Mouse (Mus musculus) testis, adult 2 months (tissue): ENCODE data around the gene Zbtb42. TPM values are rescaled to one million over a fixed set of nuclear protein-coding genes. Genes with fewer than 3 reads are reported as not detected.
A peak's percentile ranks its signal among the peaks of the same experiment; 100 is the strongest.

Experiments used
- H3K27ac ChIP-seq: fragments of 200-500 bp; 2 replicates; pipeline ENCODE4 v1.5.1; 2012; ENCODE audit warnings: low read depth, low read length; ENCODE audit not compliant: control insufficient read depth, insufficient read depth
- H3K27me3 ChIP-seq: fragments of 200-500 bp; 2 replicates; pipeline ENCODE4 v1.6.1; 2012; ENCODE audit warnings: mild to moderate bottlenecking, low read length, moderate library complexity; ENCODE audit not compliant: control insufficient read depth, insufficient read depth
- H3K36me3 ChIP-seq: fragments of 200-500 bp; 2 replicates; pipeline ENCODE4 v1.6.1; 2012; ENCODE audit warnings: mild to moderate bottlenecking, low read length; ENCODE audit not compliant: control insufficient read depth, insufficient read depth
- H3K4me1 ChIP-seq: fragments of 200-500 bp; 2 replicates; pipeline ENCODE4 v1.6.1; 2012; ENCODE audit warnings: low read length; ENCODE audit not compliant: control insufficient read depth, insufficient read depth
- H3K4me3 ChIP-seq: fragments of 200-500 bp; 2 replicates; pipeline ENCODE4 v1.5.1; 2012; ENCODE audit warnings: low read depth, mild to moderate bottlenecking, low read length, moderate library complexity, mixed read lengths; ENCODE audit not compliant: control insufficient read depth
- CTCF ChIP-seq: fragments of 200-500 bp; IDR thresholded peaks from 2 replicates; pipeline ENCODE4 v1.5.1; 2012; ENCODE audit warnings: low read depth, mild to moderate bottlenecking, inconsistent platforms, low read length, moderate library complexity; ENCODE audit not compliant: control insufficient read depth, insufficient read depth, insufficient replicate concordance
- POLR2A ChIP-seq: fragments of 200-500 bp; IDR thresholded peaks from 2 replicates; pipeline ENCODE4 v1.6.1; 2012; ENCODE audit warnings: low read depth, mild to moderate bottlenecking, inconsistent platforms, low read length, moderate library complexity; ENCODE audit not compliant: control insufficient read depth
- polyA plus RNA-seq: library from polyadenylated mRNA; depleted of rRNA; stranded (reverse); fragments of >200 nt; gene quantifications from 2 replicates; pipeline ENCODE4 v1.2.3, GENCODE M21; 2012

Zbtb42 gene
- polyA plus RNA-seq, 1 experiment, result 49.9 TPM

DNA sequence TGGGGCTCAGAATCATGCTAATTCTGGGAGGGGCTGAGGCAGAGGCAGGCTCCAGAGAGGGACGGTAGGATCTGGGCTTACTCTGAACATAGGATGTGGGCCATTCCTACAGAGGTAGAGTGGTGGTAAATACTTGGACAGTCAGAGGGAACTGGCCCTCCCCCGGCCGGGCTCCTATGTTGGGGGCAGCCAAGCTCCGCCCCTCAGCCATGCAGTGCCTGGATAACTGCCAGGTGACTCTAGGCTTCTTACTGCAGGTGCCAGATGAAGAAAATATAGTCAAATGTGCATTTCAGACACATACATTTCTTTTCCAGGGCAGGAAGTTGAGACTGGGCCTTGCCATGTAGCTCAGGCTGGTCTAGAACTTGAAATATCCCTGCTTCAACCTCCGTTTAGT, 1.6 kb upstream of the Zbtb42 start:
- Histone ChIP-seq H3K36me3 (no peaks in the 10 kb centered on the region), H3K27me3 (no peaks in the 10 kb centered on the region), H3K4me1 (peaks cover 44% of the 10 kb centered on the region), H3K4me3 (no peak overlapping the region), H3K27ac (no peak overlapping the region)
- no peak for TF ChIP-seq POLR2A
- TF ChIP-seq CTCF, result no peak

DNA sequence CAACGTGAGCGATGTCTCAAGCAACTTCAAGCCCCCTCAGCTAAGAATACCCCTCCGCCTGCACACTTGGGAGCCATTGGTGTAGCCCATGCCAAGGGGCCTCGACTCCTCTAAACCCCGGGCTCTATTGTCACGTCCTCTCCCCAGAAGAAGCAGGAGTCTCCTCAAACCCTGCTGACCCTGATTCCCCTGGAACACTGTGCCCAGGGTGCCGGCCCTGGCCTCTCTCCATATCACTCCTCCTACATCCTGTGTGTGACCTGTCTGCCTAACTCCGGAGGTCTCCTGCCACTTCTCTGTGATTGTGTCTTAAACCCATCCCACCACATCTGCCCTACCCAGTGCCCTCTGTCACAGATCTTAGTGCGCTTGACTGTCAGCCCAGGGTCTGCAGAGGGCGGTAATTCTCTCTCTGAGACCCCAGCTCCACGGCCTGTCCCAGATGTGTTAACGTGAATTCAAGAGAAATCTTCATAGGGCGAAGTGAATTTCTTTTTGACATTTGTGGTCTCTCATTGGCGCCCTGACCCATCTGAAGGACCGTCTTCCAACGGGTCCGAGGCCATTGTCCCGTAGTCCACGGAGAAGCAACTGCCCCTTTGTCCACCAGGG, 579 bp upstream of the Zbtb42 start:
- TF ChIP-seq CTCF (no peak), POLR2A (no peak)
- no peak overlapping the region for H3K27ac ChIP-seq
- H3K4me3 ChIP-seq, result peak overlapping the region; percentile 77
- H3K4me1 ChIP-seq, result peaks cover 40% of the 10 kb centered on the region
- H3K27me3 ChIP-seq, result no peaks in the 10 kb centered on the region
- no peaks in the 10 kb centered on the region for H3K36me3 ChIP-seq

DNA sequence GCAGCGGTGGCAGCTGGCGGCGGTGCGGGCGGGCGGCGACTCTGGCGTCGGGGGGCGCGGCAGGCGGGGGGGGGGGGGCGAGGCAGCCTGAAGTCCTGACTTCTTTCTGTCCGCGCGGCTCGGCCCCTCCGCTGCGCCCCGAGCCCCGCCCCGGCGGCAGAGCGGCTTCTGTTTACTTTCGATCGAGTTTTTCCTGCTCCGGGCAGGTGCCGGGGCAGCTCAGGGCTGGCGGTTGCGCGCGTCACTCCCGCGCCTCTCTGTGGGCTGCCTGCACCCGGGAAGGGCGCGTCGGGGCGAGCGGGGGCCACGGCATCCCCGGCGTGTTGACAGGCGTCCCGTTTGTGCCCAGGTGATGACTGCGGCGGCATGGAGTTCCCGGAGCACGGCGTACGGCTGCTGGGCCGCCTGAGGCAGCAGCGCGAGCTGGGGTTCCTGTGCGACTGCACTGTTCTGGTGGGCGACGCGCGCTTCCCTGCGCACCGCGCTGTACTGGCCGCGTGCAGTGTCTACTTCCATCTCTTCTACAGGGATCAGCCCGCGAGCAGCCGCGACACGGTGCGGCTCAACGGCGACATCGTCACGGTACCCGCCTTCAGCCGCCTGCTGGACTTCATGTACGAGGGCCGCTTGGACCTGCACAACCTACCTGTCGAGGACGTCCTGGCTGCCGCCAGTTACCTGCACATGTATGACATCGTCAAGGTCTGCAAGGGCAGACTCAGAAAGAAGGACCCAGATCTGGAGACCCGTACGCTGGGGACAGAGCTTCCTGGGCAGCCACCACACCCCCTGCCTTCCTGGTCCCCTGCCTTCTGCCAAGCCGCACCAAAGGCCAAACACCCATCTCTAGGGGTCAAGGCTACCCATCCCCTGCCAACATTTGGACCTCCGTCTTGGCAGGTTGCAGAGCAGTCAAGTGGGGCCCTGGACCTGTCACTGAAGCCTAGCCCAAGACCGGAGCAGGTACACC, 684 bp downstream of the Zbtb42 start:
- H3K27ac ChIP-seq, result no peak overlapping the region

DNA sequence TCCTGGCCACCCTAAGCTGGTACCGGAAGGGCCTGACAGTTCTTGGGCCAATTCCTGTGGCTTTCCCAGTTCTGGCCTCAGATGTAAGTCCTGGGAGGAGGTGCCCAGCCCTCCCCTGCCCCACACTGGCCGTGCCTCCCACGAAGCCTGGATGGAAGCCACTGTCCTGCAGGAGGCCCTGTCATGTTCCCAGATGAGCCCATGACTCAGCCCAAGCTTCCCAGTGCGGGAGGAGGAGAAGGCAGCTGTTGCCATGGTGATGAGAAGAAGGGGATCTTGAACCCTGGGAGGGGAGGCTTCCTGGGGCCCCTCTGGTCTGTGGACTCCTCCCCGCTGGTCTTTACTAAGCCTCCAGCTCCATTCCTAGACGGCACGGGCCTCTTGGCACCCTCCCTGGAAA, 4.7 kb downstream of the Zbtb42 start:
- H3K27me3 ChIP-seq, result no peaks in the 10 kb centered on the region

More for the DNA sequence above, 684 bp downstream of the Zbtb42 start:
- no peak for TF ChIP-seq CTCF
- TF ChIP-seq POLR2A, result no peak; the same call in 1 of the 2 replicates
- Histone ChIP-seq H3K4me1 (peaks cover 35% of the 10 kb centered on the region), H3K36me3 (no peaks in the 10 kb centered on the region), H3K4me3 (peak overlapping the region; percentile 77), H3K27me3 (no peaks in the 10 kb centered on the region)

DNA sequence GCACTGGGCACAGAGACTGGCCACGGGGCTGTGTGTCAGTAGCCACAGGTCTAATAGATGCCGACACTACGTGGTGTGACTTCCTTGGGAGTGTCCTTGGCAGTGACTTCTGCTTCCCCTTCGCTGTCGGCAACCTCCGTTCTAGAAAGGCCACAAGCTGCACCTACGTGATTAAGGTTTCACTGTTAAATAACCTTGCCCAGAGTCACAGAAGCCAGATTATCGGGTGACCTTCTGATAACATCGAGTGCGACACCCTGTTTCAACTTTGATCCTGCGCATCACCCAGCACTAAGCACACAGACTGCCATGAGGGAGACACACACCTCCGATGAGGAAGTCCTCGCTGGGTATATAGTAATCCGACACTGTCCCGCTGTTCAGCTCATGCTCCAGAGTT, 9.8 kb downstream of the Zbtb42 start:
- no peak for TF ChIP-seq CTCF
- no peak for TF ChIP-seq POLR2A
- H3K36me3 ChIP-seq, result no peaks in the 10 kb centered on the region
- no peak overlapping the region for H3K4me3 ChIP-seq
- H3K27ac ChIP-seq, result no peak overlapping the region
- H3K27me3 ChIP-seq, result no peaks in the 10 kb centered on the region
- peaks cover 8% of the 10 kb centered on the region for H3K4me1 ChIP-seq

More for the DNA sequence above, 4.7 kb downstream of the Zbtb42 start:
- H3K4me1 ChIP-seq, result peaks cover 16% of the 10 kb centered on the region
- H3K36me3 ChIP-seq, result no peaks in the 10 kb centered on the region
- H3K4me3 ChIP-seq, result no peak overlapping the region
- TF ChIP-seq CTCF (no peak), POLR2A (no peak)
- H3K27ac ChIP-seq, result no peak overlapping the region

DNA sequence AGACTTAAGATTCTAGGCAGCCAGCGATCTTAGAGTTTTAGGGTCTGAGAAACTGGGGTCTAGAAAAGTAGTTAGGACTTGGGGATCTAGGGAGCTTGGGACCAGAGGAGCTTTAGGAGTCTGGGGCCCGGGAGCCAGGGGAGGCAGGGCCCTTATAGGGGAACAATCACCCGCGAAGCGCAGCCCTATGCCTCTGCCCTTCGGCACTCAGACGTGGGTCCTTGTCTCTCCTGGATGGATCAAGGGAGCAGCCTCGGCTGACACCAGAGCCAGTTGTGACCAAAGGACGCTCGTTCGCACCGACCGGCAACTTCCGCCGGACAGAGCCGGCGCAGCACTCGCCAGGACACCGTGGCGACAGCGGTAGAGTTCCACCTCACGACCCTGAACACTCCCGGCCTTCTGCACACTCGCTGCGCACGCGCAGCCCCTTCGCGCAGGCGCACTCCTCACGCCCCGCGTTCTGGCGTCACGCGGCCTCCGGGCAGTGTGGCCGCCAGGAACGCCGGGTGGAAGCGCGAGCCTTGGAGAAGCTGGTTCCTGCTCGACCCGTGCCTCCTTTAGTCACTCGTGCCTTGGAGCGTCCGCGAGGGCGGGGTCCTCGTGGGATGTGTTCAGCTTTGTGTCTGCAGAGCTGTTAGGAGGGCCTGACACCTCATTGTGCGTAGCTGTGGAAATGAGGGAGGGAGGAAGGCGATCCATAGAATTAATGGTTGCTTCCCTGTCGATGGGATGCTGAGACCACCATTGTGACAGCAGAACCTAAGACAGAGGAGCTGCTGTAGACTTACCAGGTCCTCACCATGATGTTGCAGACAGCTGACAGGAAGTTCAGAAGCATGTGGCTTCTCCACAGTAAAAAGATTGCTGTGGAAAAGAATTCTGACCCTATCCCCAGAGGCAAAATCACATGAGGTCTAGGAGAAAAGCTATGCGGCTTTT, 14.8 kb downstream of the Zbtb42 start:
- TF ChIP-seq CTCF, result no peak
- peak; percentile 98 for TF ChIP-seq POLR2A
- Histone ChIP-seq H3K4me3 (peak overlapping the region; percentile 86), H3K27ac (peak overlapping the region; percentile 72), H3K4me1 (peaks cover 11% of the 10 kb centered on the region), H3K27me3 (no peaks in the 10 kb centered on the region), H3K36me3 (no peaks in the 10 kb centered on the region)

DNA sequence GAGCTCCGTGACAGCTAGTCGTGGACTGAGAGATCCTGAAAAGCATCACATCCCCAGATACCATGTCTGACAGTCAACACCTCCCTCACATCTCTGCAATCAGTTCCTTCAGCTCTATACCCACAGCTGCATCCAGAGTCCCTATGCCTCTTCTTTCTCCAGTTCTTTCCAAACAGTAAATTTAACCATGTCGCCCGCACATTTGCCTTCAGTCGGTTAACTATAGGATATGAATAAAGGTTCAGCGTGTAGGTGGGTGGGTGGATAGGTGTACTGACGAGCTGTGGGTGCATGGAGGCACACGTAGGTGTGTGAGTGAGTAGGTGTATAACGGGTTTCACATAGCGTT, 15.5 kb downstream of the Zbtb42 start:
- Histone ChIP-seq H3K27me3 (no peaks in the 10 kb centered on the region), H3K4me3 (peak overlapping the region; percentile 86; the same call in 1 of the 2 replicates), H3K4me1 (peaks cover 11% of the 10 kb centered on the region), H3K36me3 (no peaks in the 10 kb centered on the region), H3K27ac (no peak overlapping the region)
- no peak for TF ChIP-seq POLR2A
- TF ChIP-seq CTCF, result no peak
